Mouse (Mus musculus) hindbrain, embryonic 11.5 days (tissue): Measurements from ENCODE around the gene Klf1. TPM values are rescaled to one million over a fixed set of nuclear protein-coding genes. Genes with fewer than 3 reads are reported as not detected.

Experiments used
- ATAC-seq: fragments of 200-750 bp; cut with Nextera tagmentation; 2 replicates; pipeline ENCODE4 v1.8.0; 2017; ENCODE audit warnings: mild to moderate bottlenecking, moderate TSS enrichment, moderate library complexity; ENCODE audit not compliant: low FRiP score
- DNase-seq: peaks from one replicate; pipeline ENCODE4 v3.0.0-alpha.2; 2015; ENCODE audit warnings: low spot score
- H3K27ac ChIP-seq: fragments of 300-500 bp; sonication (generic); 2 replicates; pipeline ENCODE4 v1.5.1; 2014; ENCODE audit warnings: mild to moderate bottlenecking, low read depth, low read length
- H3K27me3 ChIP-seq: fragments of 300-500 bp; sonication (generic); 2 replicates; pipeline ENCODE4 v1.6.1; 2014; ENCODE audit warnings: mild to moderate bottlenecking, low read length, moderate library complexity, mixed read lengths; ENCODE audit not compliant: control insufficient read depth, insufficient read depth
- H3K36me3 ChIP-seq: fragments of 300-500 bp; sonication (generic); 2 replicates; pipeline ENCODE4 v1.6.1; 2014; ENCODE audit warnings: mild to moderate bottlenecking, low read length, moderate library complexity, mixed read lengths; ENCODE audit not compliant: control insufficient read depth, insufficient read depth
- H3K4me1 ChIP-seq: fragments of 300-500 bp; sonication (generic); replicated peaks from 2 replicates; pipeline ENCODE4 v1.6.1; 2014; ENCODE audit warnings: low read length, mixed read lengths; ENCODE audit not compliant: control insufficient read depth, insufficient read depth
- H3K4me2 ChIP-seq: fragments of 300-500 bp; sonication (generic); replicated peaks from 2 replicates; pipeline ENCODE4 v1.6.1; 2014; ENCODE audit warnings: mild to moderate bottlenecking, low read depth, low read length
- H3K4me3 ChIP-seq: fragments of 300-500 bp; sonication (generic); 2 replicates; pipeline ENCODE4 v1.5.1; 2014; ENCODE audit warnings: low read depth, low read length
- H3K9ac ChIP-seq: fragments of 300-500 bp; sonication (generic); 2 replicates; pipeline ENCODE4 v1.6.1; 2014; ENCODE audit warnings: low read depth, low read length
- H3K9me3 ChIP-seq: fragments of 300-500 bp; sonication (generic); 2 replicates; pipeline ENCODE4 v1.6.1; 2016; ENCODE audit warnings: low read length; ENCODE audit not compliant: control insufficient read depth
- WGBS: fragments of 180-500 bp; shearing (Covaris S2); extraction: QIAGEN DNeasy Blood & Tissue Kit; methylation state at CpG from one replicate; pipeline ENCODE4 v1.1.7; 2014; 5-methylcytosine and 5-hydroxymethylcytosine counted together
- polyA plus RNA-seq: library from polyadenylated mRNA; unstranded; fragments of >200 nt; fragmentation: Nextera tagmentation; extraction: Ambion mirVana; gene quantifications from 2 replicates; pipeline ENCODE4 v1.2.1, GENCODE M21; 2014

Klf1 gene
- polyA plus RNA-seq, 1 experiment from 2014 or later = 12.0 TPM

GRCm38 (mm10) chr8:84933767-84934559 is 32.2 kb downstream of the Klf1 start:
- Histone ChIP-seq H3K9me3 (no peaks in the 10 kb centered on the region), H3K4me1 (peaks cover 14% of the 10 kb centered on the region), H3K9ac (no peak overlapping the region), H3K4me2 (no peak overlapping the region), H3K36me3 (no peaks in the 10 kb centered on the region), H3K27ac (no peak overlapping the region), H3K4me3 (no peak overlapping the region), H3K27me3 (peaks cover 48% of the 10 kb centered on the region)
- DNase-seq (no peak), ATAC-seq (no peak)
- 81% methylated on average over 16 of the region's 16 CpGs for WGBS

GRCm38 (mm10) chr8:84934860-84935259 is 33.1 kb downstream of the Klf1 start:
- Histone ChIP-seq H3K4me3 (peak overlapping the region; percentile 63; the same call in 1 of the 2 replicates), H3K4me2 (peak overlapping the region; percentile 90), H3K4me1 (peaks cover 14% of the 10 kb centered on the region), H3K27ac (no peak overlapping the region), H3K9ac (no peak overlapping the region; the same call in 1 of the 2 replicates), H3K36me3 (no peaks in the 10 kb centered on the region), H3K9me3 (no peaks in the 10 kb centered on the region), H3K27me3 (peaks cover 43% of the 10 kb centered on the region)
- 1% methylated on average over 15 of the region's 15 CpGs for WGBS
- ATAC-seq = peak; percentile 74
- peak; percentile 89 for DNase-seq

GRCm38 (mm10) chr8:84935489-84935888 is 33.8 kb downstream of the Klf1 start:
- 0 out of 2 replicates have a peak overlapping the region, but pooled peaks have one; percentile 20 for H3K27ac ChIP-seq
- peak overlapping the region; percentile 63 for H3K4me3 ChIP-seq
- peaks cover 14% of the 10 kb centered on the region for H3K4me1 ChIP-seq
- H3K4me2 ChIP-seq = peak overlapping the region; percentile 90
- no peak overlapping the region; the same call in none of the 2 replicates for H3K9ac ChIP-seq
- ATAC-seq (peak; percentile 7), DNase-seq (peak; percentile 50)
- 4% methylated on average over 14 of the region's 14 CpGs for WGBS
- H3K27me3 ChIP-seq = peaks cover 37% of the 10 kb centered on the region
- no peaks in the 10 kb centered on the region for H3K9me3 ChIP-seq
- no peaks in the 10 kb centered on the region for H3K36me3 ChIP-seq

GRCm38 (mm10) chr8:84936041-84936961 is 34.6 kb downstream of the Klf1 start:
- Histone ChIP-seq H3K9me3 (no peaks in the 10 kb centered on the region), H3K27me3 (peaks cover 36% of the 10 kb centered on the region), H3K4me3 (peak overlapping the region; percentile 63), H3K9ac (peak overlapping the region; percentile 79), H3K4me1 (peaks cover 14% of the 10 kb centered on the region), H3K4me2 (peak overlapping the region; percentile 90), H3K36me3 (no peaks in the 10 kb centered on the region), H3K27ac (peak overlapping the region; percentile 87)
- ATAC-seq (peak; percentile 46; the same call in 1 of the 2 replicates), DNase-seq (peak; percentile 28)
- 21% methylated on average over 21 of the region's 23 CpGs for WGBS

- no peaks in the 10 kb centered on the region for H3K9me3 ChIP-seq
- peaks cover 14% of the 10 kb centered on the region for H3K4me1 ChIP-seq
- H3K4me2 ChIP-seq = peak within 1 kb of the TSS; percentile 90
- WGBS = under 1% methylated on average over 50 of the region's 50 CpGs
- H3K27ac ChIP-seq = peak within 1 kb of the TSS; percentile 87
- peak within 1 kb of the TSS; percentile 79 for H3K9ac ChIP-seq
- peak; percentile 83 for DNase-seq
- peak; percentile 62 for ATAC-seq
- H3K4me3 ChIP-seq = peak within 1 kb of the TSS; percentile 63
- no peaks in the 10 kb centered on the region for H3K36me3 ChIP-seq
- peaks cover 32% of the 10 kb centered on the region for H3K27me3 ChIP-seq
Measured at GRCm38 (mm10) chr8:84936962-84937546, 35.3 kb downstream of the Klf1 start, which contains the start of gene Mast1. Gene Mast1, minus strand, starts transcription at chr8:84937359.

- Histone ChIP-seq H3K36me3 (no peaks in the 10 kb centered on the region), H3K4me1 (peaks cover 14% of the 10 kb centered on the region), H3K9ac (peak overlapping the region; percentile 79; the same call in 1 of the 2 replicates), H3K4me3 (peak overlapping the region; percentile 63; the same call in 1 of the 2 replicates), H3K27ac (no peak overlapping the region), H3K4me2 (peak overlapping the region; percentile 90), H3K9me3 (no peaks in the 10 kb centered on the region), H3K27me3 (peaks cover 31% of the 10 kb centered on the region)
- 68% methylated on average over 13 of the region's 13 CpGs for WGBS
- DNase-seq = no peak
- no peak for ATAC-seq
Measured at GRCm38 (mm10) chr8:84937620-84938485, 36.1 kb downstream of the Klf1 start.

GRCm38 (mm10) chr8:84943699-84944098 is 42.0 kb downstream of the Klf1 start:
- Histone ChIP-seq H3K4me2 (no peak overlapping the region), H3K36me3 (no peaks in the 10 kb centered on the region), H3K4me3 (no peak overlapping the region), H3K4me1 (peaks cover 5% of the 10 kb centered on the region; the same call in 1 of the 2 replicates), H3K9me3 (no peaks in the 10 kb centered on the region), H3K27ac (no peak overlapping the region), H3K9ac (no peak overlapping the region), H3K27me3 (peaks cover 35% of the 10 kb centered on the region)
- DNase-seq (peak; percentile 20), ATAC-seq (no peak)
- 22% methylated on average over 4 of the region's 4 CpGs for WGBS
